17 mouse cellular contexts compared by ENCODE assay signal in genomic region chr7:138672959-138673358, GRCm38 (mm10).
"Had no signal": no experiment of that assay in that cellular context is flagged by ENCODE, and none has a peak within 500 bp of the region (broad histone marks: within the 10 kb centered on the region; RNA-seq: fewer than 3 reads in every experiment).

No protein-coding gene starts in this region.

- H3K4me3 ChIP-seq: kidney, embryonic 15.5 days; limb, embryonic 12.5 days; liver, embryonic 13.5 days; lung, embryonic 15.5 days; megakaryocyte, embryonic 14.5 days; stomach, embryonic 15.5 days had no signal

- H3K4me1 ChIP-seq: kidney, embryonic 15.5 days; liver, embryonic 13.5 days; lung, embryonic 15.5 days; megakaryocyte, embryonic 14.5 days; stomach, embryonic 15.5 days had no signal

- H3K27ac ChIP-seq: kidney, embryonic 15.5 days; limb, embryonic 12.5 days; liver, embryonic 13.5 days; lung, embryonic 15.5 days; macrophage; stomach, embryonic 15.5 days had no signal

- H3K36me3 ChIP-seq: kidney, embryonic 15.5 days; limb, embryonic 12.5 days; liver, embryonic 13.5 days; lung, embryonic 15.5 days; stomach, embryonic 15.5 days had no signal

- H3K9ac ChIP-seq: kidney, embryonic 15.5 days; limb, embryonic 12.5 days; liver, embryonic 13.5 days; liver, postnatal 0 days; lung, embryonic 15.5 days; stomach, embryonic 15.5 days had no signal

- DNase-seq: kidney, adult 2 months; kidney, postnatal 14 days; layer of hippocampus, postnatal 36 days; liver; liver, embryonic 13.5 days; liver, postnatal 0 days; lung, postnatal 14 days; right cerebral cortex, postnatal 14 days; thymus, adult 2 months; thymus, postnatal 25 days had no signal

- H3K9me3 ChIP-seq: kidney, embryonic 15.5 days; limb, embryonic 12.5 days; liver, embryonic 13.5 days; lung, embryonic 15.5 days; megakaryocyte, embryonic 14.5 days; stomach, embryonic 15.5 days had no signal

- H3K4me2 ChIP-seq: kidney, embryonic 15.5 days; limb, embryonic 12.5 days; liver, embryonic 13.5 days; lung, embryonic 15.5 days; midbrain, embryonic 11.5 days; stomach, embryonic 15.5 days had no signal

- ATAC-seq: liver, postnatal 0 days had no signal

- H3K27me3 ChIP-seq: kidney, embryonic 15.5 days; liver, embryonic 13.5 days; lung, embryonic 15.5 days; stomach, embryonic 15.5 days had no signal
